Mouse (Mus musculus) layer of hippocampus, adult 8-10 months (tissue): ENCODE measurements around the gene Hapln2. TPM values are rescaled to one million over a fixed set of nuclear protein-coding genes. Genes with fewer than 3 reads are reported as not detected.

ENCODE experiments used
- DNase-seq, 2 experiments: peaks; one replicate each; pipeline ENCODE4 v3.0.0; 2022; ENCODE audit warnings: low spot score in 2 of 2
- total RNA-seq, 4 experiments: library from RNA; stranded (reverse); gene quantifications; 2 replicates each; pipeline ENCODE4 v1.2.4; 2022

Hapln2 gene
- 10 to 100 TPM; 26.0 to 34.3 (median 29.3) TPM for total RNA-seq

DNA sequence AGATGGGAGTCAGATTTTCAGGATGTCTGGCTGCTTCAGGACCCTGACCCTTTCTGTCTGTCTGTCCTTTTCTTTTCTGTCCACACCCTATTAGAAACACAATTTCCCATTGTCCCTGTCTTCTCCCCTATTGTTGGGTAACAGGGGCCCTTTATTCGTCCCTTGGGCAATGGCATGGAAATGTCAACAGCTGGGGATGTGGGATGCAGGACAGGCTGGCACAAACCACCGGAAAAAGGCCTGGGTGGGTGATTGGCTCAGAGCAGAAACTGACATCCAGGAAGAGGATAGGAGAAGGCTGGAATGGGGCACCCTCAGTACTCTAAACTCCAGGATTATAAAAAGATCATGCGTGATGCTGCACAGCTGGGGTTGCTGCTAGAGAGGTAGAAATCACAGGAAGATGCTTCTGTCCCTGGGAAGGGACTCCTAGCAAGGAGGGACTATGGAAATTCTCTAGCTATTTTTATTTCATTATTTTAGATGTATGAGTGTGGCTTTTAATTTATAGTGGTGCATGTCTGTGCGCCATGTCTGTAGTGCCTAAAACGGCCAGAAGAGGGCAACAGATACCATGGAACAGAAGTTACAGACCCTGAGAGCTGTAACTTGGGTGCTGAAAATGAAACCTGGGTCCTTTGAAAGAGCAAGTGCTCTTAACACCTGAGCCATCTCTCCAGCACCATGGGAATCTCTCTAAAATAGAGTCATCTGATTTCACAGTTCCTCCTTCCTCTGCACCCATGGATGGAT, at the start of gene Hapln2:
Hapln2 (minus strand) TSS at position 150 of the 753 bp plus-strand sequence.
- DNase-seq: peak; percentile 47 to 50

DNA sequence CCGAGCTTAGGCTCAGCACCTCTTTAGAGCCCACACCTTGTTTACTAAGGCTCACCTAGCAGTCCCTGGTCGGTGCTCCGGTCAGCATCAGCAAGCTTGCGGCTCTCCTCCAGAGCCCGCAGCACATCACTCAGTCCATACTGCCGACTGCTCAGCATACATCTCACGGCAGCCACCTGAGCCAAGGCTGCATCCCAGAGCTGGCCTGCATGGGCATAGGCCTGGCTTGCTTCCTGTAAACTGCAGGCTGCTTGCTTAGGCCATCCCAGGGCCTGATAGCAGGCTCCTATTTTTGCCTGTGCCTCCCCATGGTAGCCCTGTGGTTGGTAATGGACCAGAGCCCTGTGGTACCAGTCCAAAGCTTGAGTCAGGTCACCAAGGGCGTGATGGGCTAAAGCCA, 47.4 kb upstream of the Hapln2 start:
- no peak for DNase-seq

DNA sequence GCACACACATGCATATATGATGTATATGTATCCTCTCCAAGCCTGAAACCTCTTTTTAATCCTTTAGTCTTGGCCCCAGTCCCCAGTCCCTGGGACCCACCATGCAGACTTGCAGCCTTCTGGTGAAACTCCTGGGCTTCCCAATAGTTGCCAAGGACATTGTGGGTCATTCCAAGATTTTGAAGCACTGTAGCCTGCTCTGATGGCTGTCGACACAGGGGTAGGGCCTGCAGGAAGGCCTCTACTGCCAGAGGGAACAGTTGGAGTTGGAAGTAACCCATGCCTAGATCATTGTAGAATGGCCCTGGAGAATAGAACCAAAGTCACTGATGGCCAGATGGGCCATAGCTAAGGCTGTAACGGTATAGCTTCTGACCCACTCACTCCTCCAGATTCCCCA, 47.0 kb upstream of the Hapln2 start:
- no peak for DNase-seq

DNA sequence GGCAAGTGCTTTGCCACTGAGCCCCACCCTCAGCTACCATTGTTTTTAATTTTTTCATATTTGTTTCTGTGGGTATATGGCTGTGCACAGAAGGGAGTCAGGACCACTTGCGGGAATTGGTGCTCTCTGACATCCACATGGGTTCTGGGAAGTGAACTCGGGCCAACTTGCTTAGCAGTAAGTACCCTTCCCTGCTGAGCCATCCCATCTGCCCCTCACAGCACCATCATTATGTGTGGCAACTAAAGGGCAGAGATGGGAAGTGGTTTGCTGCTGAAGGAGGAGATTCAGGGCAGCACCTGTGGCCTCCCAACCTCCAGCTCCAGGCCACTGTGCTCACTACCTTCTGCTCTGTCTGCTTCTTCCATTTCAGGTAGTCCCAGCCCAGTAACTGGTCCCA, 46.2 kb upstream of the Hapln2 start:
- no peak for DNase-seq

DNA sequence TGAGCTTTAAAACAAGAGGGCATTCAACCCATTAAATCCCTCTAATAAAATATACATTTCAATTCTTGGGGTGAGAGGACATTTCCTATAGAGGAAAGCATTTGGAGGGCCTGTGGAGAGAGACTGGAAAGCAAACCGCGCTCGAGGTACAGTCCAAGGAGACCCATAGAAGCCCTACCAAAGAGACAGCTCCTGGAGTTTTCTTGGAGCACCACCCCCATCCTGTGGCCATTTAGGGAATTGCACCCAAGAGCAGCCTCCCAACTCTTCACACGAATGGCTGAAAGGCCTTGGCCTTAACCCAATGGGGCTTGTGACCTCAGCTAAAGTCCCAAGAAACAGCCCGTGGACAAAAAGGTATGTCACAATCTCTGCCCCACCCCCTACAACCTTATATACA, 44.4 kb upstream of the Hapln2 start:
- peak; percentile 81 to 93 for DNase-seq

DNA sequence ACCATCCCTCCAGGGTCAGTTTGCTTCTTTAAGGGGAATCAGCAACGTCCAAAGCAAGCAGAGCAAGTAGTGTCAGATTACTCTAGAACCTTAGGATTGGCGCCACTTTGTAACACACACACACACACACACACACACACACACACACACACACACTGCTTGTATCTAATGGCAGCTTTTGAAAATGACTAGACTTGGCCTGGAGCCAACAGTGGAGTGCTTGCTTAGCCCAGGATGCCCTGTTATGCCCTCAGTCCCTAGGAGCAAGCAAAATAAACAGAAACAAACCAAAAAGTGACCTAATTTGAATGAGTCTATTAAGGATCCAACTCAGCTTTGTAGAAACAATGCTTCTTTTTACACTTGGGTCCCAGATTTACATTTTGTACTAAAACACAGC, 41.0 kb upstream of the Hapln2 start:
- DNase-seq: no peak

DNA sequence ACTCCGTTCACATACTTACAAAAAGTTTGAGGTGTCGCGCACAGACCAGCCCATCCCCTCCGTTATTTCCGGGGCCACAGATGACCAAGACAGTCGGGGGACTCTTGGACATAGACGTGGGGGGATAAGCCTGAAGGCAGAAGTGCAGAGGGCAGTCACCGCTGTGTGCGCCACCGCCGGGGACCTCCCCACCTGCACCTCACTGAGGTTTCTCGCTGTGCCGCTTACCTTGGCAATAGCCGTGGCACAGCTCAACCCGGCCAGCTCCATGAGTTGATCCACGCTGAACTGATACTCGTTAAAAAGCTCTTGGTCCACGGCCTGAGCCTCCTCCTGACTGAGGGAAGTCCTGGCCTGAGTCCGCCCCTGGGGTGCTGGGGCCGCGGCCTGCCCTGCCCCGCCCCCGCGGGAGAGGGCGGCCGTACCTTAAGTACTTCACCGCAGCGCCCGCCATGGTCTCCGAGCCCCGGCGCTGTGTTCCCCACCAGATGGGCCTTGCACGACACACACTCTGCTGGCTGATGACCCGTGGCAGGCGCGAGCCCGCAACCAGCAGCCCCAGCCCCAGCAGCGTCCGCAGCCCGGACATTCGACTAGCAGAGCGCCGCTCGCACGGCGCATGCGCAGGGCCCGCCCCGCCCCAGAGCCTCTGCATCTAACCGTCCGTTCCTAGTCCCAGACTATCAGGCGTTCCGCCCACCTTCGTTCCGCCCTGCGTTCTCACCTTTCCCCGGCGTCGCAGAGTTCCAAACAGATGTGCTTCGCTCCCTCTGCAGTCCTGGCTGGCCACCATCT, 30.7 kb upstream of the Hapln2 start, which contains the start of gene Naxe:
Naxe (minus strand) TSS at position 594 of the 795 bp plus-strand sequence.
- peak; percentile 64 to 79 for DNase-seq

DNA sequence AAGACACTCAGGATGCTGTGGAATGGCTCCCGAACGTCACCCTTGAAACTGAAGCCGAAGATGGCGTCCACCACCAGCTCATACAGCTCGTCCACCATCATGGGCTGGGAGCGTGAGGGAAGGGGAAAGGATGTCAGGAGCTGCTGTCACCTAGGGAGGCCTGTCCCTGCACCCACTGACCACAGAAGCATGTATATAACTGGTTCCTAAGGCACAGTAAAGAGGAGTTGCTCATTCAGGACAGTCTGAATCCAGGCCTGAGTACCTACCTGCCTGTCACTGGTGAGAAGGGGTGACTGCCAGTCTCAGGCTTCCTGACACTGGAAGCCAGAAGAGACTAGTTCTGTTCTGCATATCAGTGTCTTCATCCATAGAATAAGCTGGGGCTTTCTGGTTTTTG, 29.6 kb upstream of the Hapln2 start:
- DNase-seq: no peak

DNA sequence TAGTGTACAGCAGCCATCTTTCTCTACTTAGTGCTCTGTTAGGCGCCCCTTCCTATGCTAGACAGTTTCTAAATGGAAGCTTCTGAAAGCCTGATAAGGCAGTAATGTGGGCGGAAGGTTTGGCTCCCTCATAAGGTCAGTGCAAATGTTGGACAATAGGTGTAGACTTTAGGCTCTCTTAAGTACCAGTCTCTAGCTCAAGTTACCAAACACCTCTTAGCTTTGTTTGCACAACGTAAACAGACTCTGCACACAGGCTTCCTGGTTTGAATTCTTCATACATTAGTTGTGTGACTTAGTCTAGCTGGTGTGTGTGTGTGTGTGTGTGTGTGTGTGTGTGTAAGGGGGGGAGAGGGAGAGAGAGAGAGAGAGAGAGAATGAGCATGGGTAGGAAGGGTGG, 22.1 kb upstream of the Hapln2 start:
- DNase-seq: no peak

DNA sequence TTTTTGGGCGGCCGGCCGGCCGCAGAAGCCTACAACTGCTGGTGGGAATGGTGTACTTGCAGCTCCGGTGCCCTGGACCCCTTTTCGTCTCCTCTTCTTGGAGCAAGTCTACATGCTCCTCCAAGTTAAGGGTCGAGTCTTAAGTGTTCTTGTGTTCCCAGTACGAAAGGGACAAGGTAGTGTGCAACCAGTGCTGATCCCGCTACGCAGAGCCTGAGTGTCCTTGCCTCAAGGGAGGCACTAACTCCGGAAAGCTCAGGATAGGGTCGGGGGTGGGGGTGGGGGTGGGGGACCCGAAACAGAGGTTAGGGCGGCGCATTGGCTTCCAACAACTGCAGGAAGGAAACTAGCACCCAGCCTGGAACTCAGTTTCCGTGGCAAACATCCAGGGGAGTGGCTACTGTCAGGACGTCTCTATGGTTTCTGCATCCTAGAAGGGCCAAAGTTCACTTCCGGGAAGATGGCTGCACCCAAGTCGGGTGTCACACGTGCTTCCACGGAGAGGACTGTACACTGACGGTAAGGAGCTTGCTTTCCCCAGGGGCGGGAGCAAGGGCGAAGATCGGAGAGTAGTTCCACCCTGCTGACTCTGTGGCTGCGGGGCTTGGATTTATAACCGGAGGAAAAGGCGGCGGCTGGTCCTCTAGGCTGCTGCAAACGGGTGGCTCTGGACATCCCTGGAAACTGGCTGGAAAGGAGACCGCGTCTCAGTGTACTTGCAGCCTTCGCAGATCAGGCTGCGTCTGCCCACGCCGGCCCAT, 15.5 kb upstream of the Hapln2 start, which contains the start of gene Gpatch4:
Gpatch4 (plus strand) TSS at position 448 of the 761 bp plus-strand sequence.
- DNase-seq: peak; percentile 81 to 85

DNA sequence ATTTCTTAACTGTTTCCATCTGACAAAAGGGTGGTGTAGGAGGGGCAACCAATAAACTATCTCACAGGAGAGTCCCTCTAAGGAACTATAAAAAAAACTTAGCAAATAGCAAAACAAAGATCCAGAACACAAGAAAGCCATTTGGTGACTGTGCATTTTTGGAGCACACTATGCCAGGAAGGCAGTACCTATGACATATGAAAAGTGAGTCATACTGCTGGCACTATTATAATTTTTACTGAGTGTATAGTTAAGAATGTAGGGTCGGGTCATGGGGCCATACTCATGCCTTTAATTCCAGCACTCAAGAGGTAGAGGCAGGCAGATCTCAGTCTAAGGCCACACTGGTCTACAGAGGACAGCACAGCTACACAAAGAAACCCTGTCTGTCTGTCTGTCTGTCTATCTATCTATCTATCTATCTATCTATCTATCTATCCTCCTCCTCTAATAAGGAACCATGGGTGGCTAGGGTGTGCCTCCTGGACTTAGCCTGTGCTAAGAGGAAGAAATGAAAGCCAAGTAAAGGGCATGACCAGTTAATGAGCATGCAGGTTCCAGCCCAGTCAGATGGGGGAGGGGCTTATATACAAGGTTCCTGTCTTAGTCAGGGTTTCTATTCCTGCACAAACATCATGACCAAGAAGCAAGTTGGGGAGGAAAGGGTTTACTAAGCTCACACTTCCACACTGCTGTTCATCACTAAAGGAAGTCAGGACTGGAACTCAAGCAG, 8.3 kb upstream of the Hapln2 start:
- no peak for DNase-seq

DNA sequence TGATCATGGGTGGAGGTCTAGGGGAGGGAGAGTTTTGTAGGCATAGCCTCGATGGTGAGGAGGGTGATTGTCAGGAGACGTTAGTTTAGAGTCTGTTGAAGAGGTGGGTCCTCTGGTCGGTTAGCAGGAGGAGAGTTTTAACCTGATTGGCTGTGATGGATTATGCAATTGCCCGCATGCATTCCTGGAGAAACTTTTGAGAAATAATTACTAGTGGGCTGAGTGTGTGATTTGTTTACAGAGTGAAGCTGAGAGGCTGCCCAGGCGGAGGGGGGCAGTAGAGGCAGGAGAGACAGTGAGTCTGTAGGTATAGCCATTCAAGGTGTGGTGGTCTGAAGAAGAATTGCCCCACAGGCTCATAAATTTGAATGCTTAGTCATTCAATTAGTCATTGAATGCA, 6.1 kb upstream of the Hapln2 start:
- no peak for DNase-seq

DNA sequence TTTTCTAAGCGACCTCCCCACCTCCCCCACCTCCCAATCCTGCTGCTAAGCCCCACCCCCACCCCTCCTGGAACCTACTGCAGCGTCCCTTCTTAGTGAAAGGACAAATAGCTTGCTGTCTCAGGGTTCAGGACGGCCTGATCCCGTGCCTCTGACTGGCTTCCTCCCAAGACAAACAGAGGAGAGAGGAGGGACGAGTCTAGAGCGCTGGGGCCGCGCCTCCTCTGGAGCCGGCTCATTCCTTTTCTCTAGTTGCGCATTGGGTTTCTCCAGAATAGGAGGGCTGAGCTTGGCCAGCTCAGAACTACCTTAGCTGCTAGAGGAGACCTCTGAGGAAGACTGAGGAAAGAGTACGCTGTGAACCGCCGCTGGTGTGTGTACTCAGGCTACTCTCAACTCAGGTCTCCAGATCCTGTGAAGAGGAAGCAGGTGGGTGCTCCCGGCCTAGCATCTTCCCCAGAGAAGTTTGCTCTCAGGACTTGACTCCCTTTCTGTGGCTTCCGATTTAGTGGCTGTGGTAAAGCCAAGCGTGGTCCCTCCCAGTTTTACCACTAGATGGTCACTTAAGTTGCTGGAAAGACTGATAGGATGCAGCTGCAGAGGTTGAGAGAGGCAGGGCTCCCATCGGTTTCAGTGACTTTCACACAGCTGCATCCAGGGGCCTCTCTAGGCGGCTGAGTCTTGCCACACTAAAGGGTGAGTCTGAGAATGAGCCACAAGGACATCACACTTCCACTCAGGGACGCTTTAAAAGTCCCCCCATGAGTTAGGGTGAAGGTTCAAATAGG, 3.4 kb upstream of the Hapln2 start:
- DNase-seq: peak; percentile 54

DNA sequence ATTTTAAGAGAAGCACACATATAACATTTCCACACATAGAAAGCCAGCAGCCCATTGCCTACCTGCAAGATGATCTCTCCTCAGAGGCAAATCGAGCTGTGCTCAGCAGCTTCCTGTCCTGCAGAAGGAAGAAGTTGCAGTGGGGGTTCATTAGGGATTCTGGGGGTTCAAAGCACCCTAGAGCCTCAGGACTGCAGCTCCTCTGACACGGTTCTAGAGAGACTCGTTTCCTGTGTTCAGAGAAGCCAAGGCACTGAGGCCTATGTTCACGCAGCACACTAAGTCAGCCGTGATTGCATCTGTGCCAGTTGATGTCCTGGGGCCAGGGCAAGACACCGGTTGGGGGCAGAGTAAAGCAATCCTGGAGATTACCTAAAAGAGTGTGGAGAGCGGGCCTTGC, 560 bp downstream of the Hapln2 start:
- no peak for DNase-seq

DNA sequence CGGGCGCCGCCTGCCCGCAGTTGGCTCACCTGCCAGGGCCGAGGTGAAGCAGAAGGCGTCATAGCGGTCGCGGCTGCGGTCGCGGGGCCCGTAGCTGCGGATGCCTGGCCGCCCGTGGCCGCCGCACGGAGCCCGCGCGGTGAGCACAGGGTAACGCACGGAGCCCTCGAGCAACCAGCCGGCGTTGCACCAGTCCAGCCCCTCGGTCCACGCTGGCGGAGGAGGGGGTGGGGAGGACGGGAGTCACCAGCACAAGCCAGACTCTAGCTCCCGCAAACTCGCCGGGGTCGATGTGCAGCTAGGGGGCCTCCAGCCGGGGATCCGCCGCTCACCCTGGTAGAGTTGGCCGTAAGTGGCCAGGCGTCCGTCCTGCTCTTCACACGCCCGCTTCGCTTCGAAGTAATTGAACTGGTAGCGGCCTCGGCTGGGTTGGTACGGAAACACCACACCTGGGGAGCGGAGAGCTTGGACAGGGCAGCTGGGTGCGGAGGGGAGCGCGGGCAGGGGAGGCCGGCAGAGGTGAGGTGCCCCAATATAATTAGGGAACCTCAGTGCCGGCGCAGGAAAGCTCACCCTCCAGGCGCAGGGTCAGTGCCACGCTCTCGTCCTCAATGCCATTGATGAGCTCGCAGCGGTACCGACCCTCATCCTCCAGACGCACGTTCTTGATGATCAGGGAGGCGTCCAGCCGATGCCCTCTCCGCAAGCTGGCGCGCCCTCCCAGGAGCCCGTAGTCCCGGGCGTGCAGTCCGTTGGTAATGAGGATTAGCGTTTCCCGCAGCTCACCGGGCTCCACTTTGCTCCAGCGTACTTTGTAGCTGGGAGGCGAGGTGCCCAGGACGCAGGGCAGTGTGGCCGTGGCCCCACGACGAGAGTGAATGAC, 4.0 kb downstream of the Hapln2 start:
- no peak for DNase-seq

DNA sequence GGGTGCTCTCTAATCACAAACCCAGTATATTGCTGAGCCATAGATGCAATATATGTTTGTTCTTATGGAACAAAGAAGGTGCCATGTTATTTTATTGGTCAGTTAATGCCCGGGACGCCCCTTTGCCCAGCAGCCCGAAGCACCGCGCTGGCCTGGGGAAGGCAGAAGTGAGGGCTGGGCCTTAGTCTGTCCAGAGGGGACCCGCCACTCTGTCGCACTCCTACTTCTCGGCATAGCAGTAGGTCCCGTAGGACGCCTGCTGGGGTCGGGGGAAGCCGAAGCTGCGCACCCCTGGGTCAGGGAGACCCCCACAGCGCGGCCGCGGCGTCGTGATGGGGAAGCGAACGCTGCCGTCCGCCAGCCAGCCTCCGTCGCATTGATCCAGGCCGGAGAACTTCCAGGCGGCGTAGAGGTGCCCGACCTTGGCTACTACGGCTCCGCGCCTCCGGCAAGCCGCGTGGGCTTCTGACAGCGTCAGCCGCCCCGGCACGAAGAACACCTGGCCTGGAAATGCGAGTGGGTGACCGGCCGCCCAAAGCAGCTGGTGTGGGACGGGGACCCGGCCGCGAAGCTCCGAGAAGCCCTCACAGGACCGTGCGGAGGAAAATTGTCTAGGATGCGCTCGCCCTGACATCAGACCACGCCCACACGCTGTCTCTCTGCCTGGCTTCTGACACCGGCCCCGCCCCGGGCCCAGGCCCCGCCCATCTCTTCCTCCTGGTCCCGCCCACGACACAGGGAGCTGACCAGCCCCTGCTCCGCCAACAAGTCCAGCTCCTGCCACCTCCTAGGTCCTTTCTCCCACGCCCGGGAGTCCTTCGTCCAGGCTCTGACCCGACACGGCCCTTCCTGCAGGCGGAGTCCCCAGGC, 4.8 kb downstream of the Hapln2 start:
- peak; percentile 79 to 82 for DNase-seq

DNA sequence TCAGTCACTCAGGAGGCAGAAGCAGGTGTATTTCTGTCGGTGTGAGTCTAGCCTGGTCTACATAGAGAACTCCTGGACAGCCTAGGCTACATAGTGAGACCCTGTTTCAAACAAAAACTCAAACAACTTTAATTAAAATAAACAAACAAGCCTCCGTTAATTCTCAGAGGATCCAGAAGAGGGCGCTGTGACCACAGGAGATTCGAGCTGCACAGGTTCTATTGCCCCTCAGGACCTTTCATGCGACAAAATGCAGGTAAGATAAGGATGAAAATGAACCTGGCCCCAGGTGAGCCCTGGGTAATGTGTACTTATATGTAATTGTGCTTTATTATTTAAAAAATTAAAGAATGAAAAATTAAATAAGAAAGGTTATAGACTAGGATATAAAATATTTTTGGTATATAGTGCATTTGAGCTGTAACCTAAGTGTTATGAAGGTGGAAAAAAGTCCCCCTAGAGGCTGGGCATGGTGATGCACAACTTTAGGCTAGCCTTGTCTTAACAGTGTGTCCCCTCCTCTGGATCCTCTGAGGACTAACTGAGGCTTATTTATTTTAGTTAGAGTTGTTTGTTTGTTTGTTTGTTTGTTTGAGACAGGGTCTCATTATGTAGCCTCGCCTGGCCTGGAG, 16.6 kb downstream of the Hapln2 start:
- no peak for DNase-seq
